Mouse (Mus musculus): ENCODE data around the gene Spata16. TPM values are rescaled to one million over a fixed set of nuclear protein-coding genes. Genes with fewer than 3 reads are reported as not detected.

The Spata16 gene
- polyA plus RNA-seq, 2 experiments, result not detected

- no peak overlapping the region for H3K4me3 ChIP-seq (ENCODE audit: insufficient read depth in 1 of 2, low read depth in 2 of 2, low read length in 2 of 2)
- no peaks in the 10 kb centered on the region for H3K9me3 ChIP-seq (ENCODE audit: control insufficient read depth, low read length)
- WGBS (ENCODE audit: insufficient replicate concordance), result 28% methylated on average over 1 of the region's 1 CpGs
- H3K9ac ChIP-seq (replicated peaks), result no peak overlapping the region
- no peaks in the 10 kb centered on the region for H3K4me1 ChIP-seq (replicated peaks; ENCODE audit: control insufficient read depth in 2 of 2, insufficient read depth in 2 of 2, low read length in 1 of 2)
- DNase-seq (ENCODE audit: low read depth in 3 of 3, low spot score in 3 of 3), result no peak
- H3K4me2 ChIP-seq (ENCODE audit: low read depth), result no peak overlapping the region
- ATAC-seq (ENCODE audit: insufficient read depth), result no peak
- no peaks in the 10 kb centered on the region for H3K27me3 ChIP-seq (ENCODE audit: control insufficient read depth, insufficient read depth, low read length)
- no peaks in the 10 kb centered on the region for H3K36me3 ChIP-seq (replicated peaks; ENCODE audit: control insufficient read depth, insufficient read depth, low read depth)
- no peak for TF ChIP-seq CTCF (IDR thresholded peaks at IDR 0.05; ENCODE audit: low read depth)
- no peak for TF ChIP-seq EP300 (IDR thresholded peaks at IDR 0.05; ENCODE audit: low read depth)
- no peak overlapping the region for H3K27ac ChIP-seq
Measured at GRCm38 (mm10) chr3:26916607-26917006, 279.2 kb downstream of the Spata16 start.

GRCm38 (mm10) chr3:26920986-26921385, 283.6 kb downstream of the Spata16 start:
- H3K9me3 ChIP-seq (ENCODE audit: control insufficient read depth, low read length), result no peaks in the 10 kb centered on the region
- H3K36me3 ChIP-seq (replicated peaks; ENCODE audit: control insufficient read depth, insufficient read depth, low read depth), result no peaks in the 10 kb centered on the region
- H3K4me3 ChIP-seq (ENCODE audit: insufficient read depth in 1 of 2, low read depth in 2 of 2, low read length in 2 of 2), result no peak overlapping the region
- 26% methylated on average over 7 of the region's 7 CpGs for WGBS (ENCODE audit: insufficient replicate concordance)
- H3K27ac ChIP-seq, result no peak overlapping the region
- no peak for DNase-seq (ENCODE audit: low read depth in 3 of 3, low spot score in 3 of 3)
- no peak overlapping the region for H3K9ac ChIP-seq (replicated peaks)
- H3K27me3 ChIP-seq (ENCODE audit: control insufficient read depth, insufficient read depth, low read length), result no peaks in the 10 kb centered on the region
- ATAC-seq (ENCODE audit: insufficient read depth), result no peak
- H3K4me1 ChIP-seq (replicated peaks; ENCODE audit: control insufficient read depth in 2 of 2, insufficient read depth in 2 of 2, low read length in 1 of 2), result no peaks in the 10 kb centered on the region
- TF ChIP-seq EP300 (IDR thresholded peaks at IDR 0.05; ENCODE audit: low read depth) (no peak), CTCF (IDR thresholded peaks at IDR 0.05; ENCODE audit: low read depth) (no peak)
- H3K4me2 ChIP-seq (ENCODE audit: low read depth), result no peak overlapping the region

- no peak overlapping the region for H3K9ac ChIP-seq (replicated peaks)
- no peaks in the 10 kb centered on the region for H3K4me1 ChIP-seq (replicated peaks; ENCODE audit: control insufficient read depth in 2 of 2, insufficient read depth in 2 of 2, low read length in 1 of 2)
- ATAC-seq (ENCODE audit: insufficient read depth) (no peak), DNase-seq (ENCODE audit: low read depth in 3 of 3, low spot score in 3 of 3) (no peak)
- H3K36me3 ChIP-seq (replicated peaks; ENCODE audit: control insufficient read depth, insufficient read depth, low read depth), result no peaks in the 10 kb centered on the region
- 53% methylated on average over 2 of the region's 2 CpGs for WGBS (ENCODE audit: insufficient replicate concordance)
- no peaks in the 10 kb centered on the region for H3K9me3 ChIP-seq (ENCODE audit: control insufficient read depth, low read length)
- no peak overlapping the region for H3K4me3 ChIP-seq (ENCODE audit: insufficient read depth in 1 of 2, low read depth in 2 of 2, low read length in 2 of 2)
- no peaks in the 10 kb centered on the region for H3K27me3 ChIP-seq (ENCODE audit: control insufficient read depth, insufficient read depth, low read length)
- no peak overlapping the region for H3K4me2 ChIP-seq (ENCODE audit: low read depth)
- TF ChIP-seq EP300 (IDR thresholded peaks at IDR 0.05; ENCODE audit: low read depth) (no peak), CTCF (IDR thresholded peaks at IDR 0.05; ENCODE audit: low read depth) (no peak)
- no peak overlapping the region for H3K27ac ChIP-seq
Measured at GRCm38 (mm10) chr3:26921576-26921975, 284.2 kb downstream of the Spata16 start.

GRCm38 (mm10) chr3:26923391-26923790, 286.0 kb downstream of the Spata16 start:
- no peak for DNase-seq (ENCODE audit: low read depth in 3 of 3, low spot score in 3 of 3)
- no peak overlapping the region for H3K4me3 ChIP-seq (ENCODE audit: insufficient read depth in 1 of 2, low read depth in 2 of 2, low read length in 2 of 2)
- no peaks in the 10 kb centered on the region for H3K9me3 ChIP-seq (ENCODE audit: control insufficient read depth, low read length)
- TF ChIP-seq CTCF (IDR thresholded peaks at IDR 0.05; ENCODE audit: low read depth), result no peak
- no peak for TF ChIP-seq EP300 (IDR thresholded peaks at IDR 0.05; ENCODE audit: low read depth)
- H3K27me3 ChIP-seq (ENCODE audit: control insufficient read depth, insufficient read depth, low read length), result no peaks in the 10 kb centered on the region
- H3K4me1 ChIP-seq (replicated peaks; ENCODE audit: control insufficient read depth in 2 of 2, insufficient read depth in 2 of 2, low read length in 1 of 2), result no peaks in the 10 kb centered on the region
- H3K4me2 ChIP-seq (ENCODE audit: low read depth), result no peak overlapping the region
- 73% methylated on average over 5 of the region's 5 CpGs for WGBS (ENCODE audit: insufficient replicate concordance)
- H3K9ac ChIP-seq (replicated peaks), result no peak overlapping the region
- no peaks in the 10 kb centered on the region for H3K36me3 ChIP-seq (replicated peaks; ENCODE audit: control insufficient read depth, insufficient read depth, low read depth)
- H3K27ac ChIP-seq, result no peak overlapping the region
- no peak for ATAC-seq (ENCODE audit: insufficient read depth)

- H3K27me3 ChIP-seq (ENCODE audit: control insufficient read depth, insufficient read depth, low read length), result no peaks in the 10 kb centered on the region
- no peaks in the 10 kb centered on the region for H3K4me1 ChIP-seq (replicated peaks; ENCODE audit: control insufficient read depth in 2 of 2, insufficient read depth in 2 of 2, low read length in 1 of 2)
- H3K9me3 ChIP-seq (ENCODE audit: control insufficient read depth, low read length), result no peaks in the 10 kb centered on the region
- H3K36me3 ChIP-seq (replicated peaks; ENCODE audit: control insufficient read depth, insufficient read depth, low read depth), result no peaks in the 10 kb centered on the region
- no peak overlapping the region for H3K4me2 ChIP-seq (ENCODE audit: low read depth)
- no peak overlapping the region for H3K27ac ChIP-seq
- DNase-seq (ENCODE audit: low read depth in 3 of 3, low spot score in 3 of 3) (no peak), ATAC-seq (ENCODE audit: insufficient read depth) (no peak)
- TF ChIP-seq CTCF (IDR thresholded peaks at IDR 0.05; ENCODE audit: low read depth) (no peak), EP300 (IDR thresholded peaks at IDR 0.05; ENCODE audit: low read depth) (no peak)
- 27% methylated on average over 3 of the region's 3 CpGs for WGBS (ENCODE audit: insufficient replicate concordance)
- no peak overlapping the region for H3K9ac ChIP-seq (replicated peaks)
- no peak overlapping the region for H3K4me3 ChIP-seq (ENCODE audit: insufficient read depth in 1 of 2, low read depth in 2 of 2, low read length in 2 of 2)
Measured at GRCm38 (mm10) chr3:26924212-26924611, 286.8 kb downstream of the Spata16 start.

Measured in liver, embryonic 14.5 days (tissue).